Mouse (Mus musculus) left cerebral cortex, postnatal 10 days (tissue): ENCODE data around the gene Bend6. TPM values are rescaled to one million over a fixed set of nuclear protein-coding genes. Genes with fewer than 3 reads are reported as not detected.
"Not testable (repeated sequence)": the region's sequence is repeated elsewhere in the genome, so short reads cannot be mapped to it uniquely, and the experiment has no call there.

ENCODE experiments used
- DNase-seq, 2 experiments: peaks; one replicate each; pipeline ENCODE4 v3.0.0; 2021 to 2022; ENCODE audit warnings: low spot score in 2 of 2, mixed read lengths in 1 of 2; ENCODE audit errors: extremely low spot score in 1 of 2
- intact Hi-C: fragments of 180-260 bp; cut with DNase I; formaldehyde crosslinking; loops from one replicate; pipeline ENCODE4 v1.15.1; 2025
- total RNA-seq, 2 experiments: library from RNA; stranded (reverse); gene quantifications; 2 replicates each; pipeline ENCODE4 v1.2.3; 2021

Bend6 gene
- total RNA-seq, 2 experiments from 2014 or later = 178 to 184 TPM

GRCm38 (mm10) chr1:33838952-33839351, 68.7 kb downstream of the Bend6 start:
- intact Hi-C loops, DNase-seq: not testable (repeated sequence)

GRCm38 (mm10) chr1:33830586-33830985, 77.0 kb downstream of the Bend6 start:
- no peak for DNase-seq
- intact Hi-C loops = no loop called here

DNA sequence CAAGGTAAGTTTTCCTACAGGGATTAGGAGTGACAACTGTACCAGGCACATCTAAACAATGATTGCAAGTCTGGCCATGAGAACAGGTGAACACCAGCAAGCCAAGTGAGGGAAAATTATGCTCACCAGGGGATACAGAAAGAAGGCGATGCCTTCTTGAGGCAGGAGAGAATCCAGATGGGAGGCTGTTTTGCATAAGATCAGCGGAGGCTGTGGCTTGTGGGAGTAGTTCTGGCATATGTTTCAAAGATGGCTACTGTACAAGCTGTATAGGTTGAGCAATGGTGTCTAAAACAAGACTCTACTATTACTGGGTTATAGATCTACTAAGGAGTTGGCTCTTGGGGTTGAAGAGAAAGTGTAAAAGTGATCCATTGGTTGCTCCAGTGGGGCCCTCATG, 89.7 kb downstream of the Bend6 start:
- intact Hi-C loops = no loop called here
- no peak for DNase-seq

DNA sequence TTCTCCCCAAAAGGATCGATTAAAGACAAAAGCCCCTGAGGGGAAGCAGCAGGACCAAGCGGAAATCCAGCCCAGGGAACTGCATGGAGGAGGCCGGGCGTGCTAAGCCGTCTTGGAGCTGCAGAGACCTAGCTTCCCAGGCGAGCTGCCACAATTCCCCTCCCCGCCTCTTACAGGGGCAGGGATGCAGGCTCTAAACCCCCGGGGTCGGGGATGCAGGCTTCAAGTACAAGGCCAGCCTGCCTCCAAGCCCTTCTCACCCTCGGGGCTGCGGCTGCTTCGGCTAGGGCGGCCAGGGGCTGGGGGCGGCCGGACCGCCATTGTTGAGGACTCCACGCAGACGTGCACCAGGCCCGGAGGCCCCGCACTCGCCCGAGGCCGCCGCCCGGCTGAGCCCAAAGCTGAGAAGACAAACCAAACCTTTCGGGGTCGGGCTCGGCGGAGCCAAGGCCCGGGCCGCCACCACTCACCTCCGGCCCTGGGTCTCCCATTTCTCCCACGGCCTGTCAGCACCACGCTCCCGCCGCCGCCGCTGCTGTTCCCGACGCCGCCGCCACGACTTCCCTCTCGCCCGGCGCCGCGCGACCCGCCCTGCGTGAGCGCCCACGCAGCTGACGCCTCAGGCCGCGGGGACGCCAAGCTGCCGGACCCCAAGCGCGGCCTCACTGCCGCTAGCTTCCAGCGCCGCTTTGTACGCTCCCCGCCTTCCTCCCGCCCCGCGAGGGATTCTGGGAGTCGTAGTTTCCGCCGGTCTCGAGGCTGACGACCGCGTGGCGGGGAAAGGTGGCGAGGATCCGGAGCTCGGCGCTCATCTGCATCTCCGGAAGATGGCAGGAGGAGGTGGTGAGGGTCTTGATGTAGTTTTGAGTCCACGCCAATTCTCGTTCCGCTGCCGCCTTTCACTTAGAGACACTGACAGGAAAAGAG, 93.5 kb downstream of the Bend6 start, which contains the start of gene Zfp451:
Gene Zfp451 (minus strand): TSS at position 728 of the 927 bp plus-strand sequence.
- peak; percentile 89 to 96 for DNase-seq
- intact Hi-C loops = no loop called here

- intact Hi-C loops = no loop called here
- DNase-seq = no peak
These were observed 94.1 kb downstream of the Bend6 start for GRCm38 (mm10) chr1:33813495-33813867.

GRCm38 (mm10) chr1:33803323-33803722, 104.3 kb downstream of the Bend6 start:
- intact Hi-C loops = no loop called here
- no peak for DNase-seq

Other genes with a start within 250 kb of the Bend6 start
- 1 to 10 TPM; 8.5 to 9.0 TPM for gene Prim2, start 238.0 kb downstream of the Bend6 start, total RNA-seq
- gene Rab23, start 187.9 kb downstream of the Bend6 start, total RNA-seq = 10 to 100 TPM; 30.8 to 33.8 TPM
- 10 to 100 TPM; 14.0 to 16.9 TPM for gene Bag2, start 150.0 kb downstream of the Bend6 start, total RNA-seq
- 10 to 100 TPM; 62.5 to 63.8 TPM for gene Zfp451, start 93.2 kb downstream of the Bend6 start, total RNA-seq
- gene Dst, start 409 bp upstream of the Bend6 start, total RNA-seq = 100 to 1,000 TPM; 249 to 270 TPM